Mouse (Mus musculus) lung, postnatal 0 days (tissue): ENCODE measurements around the gene Dytn. TPM values are rescaled to one million over a fixed set of nuclear protein-coding genes. Genes with fewer than 3 reads are reported as not detected.

Source experiments
- ATAC-seq: fragments of 200-750 bp; cut with Nextera tagmentation; 2 replicates; pipeline ENCODE4 v1.8.0; 2017; ENCODE audit warnings: moderate library complexity
- DNase-seq: peaks from one replicate; pipeline ENCODE4 v3.0.0-alpha.2; 2016; ENCODE audit warnings: low spot score
- H3K27ac ChIP-seq: fragments of 300-500 bp; sonication (generic); 2 replicates; pipeline ENCODE4 v1.5.1; 2014; ENCODE audit warnings: antibody characterized with exemption, mild to moderate bottlenecking, low read length, mixed read lengths
- H3K27me3 ChIP-seq: fragments of 300-500 bp; sonication (generic); replicated peaks from 2 replicates; pipeline ENCODE4 v1.6.1; 2014; ENCODE audit warnings: low read length, mixed read lengths; ENCODE audit not compliant: insufficient read depth
- H3K36me3 ChIP-seq: fragments of 300-500 bp; sonication (generic); 2 replicates; pipeline ENCODE4 v1.6.1; 2014; ENCODE audit warnings: low read length, mixed read lengths; ENCODE audit not compliant: insufficient read depth
- H3K4me1 ChIP-seq: fragments of 300-500 bp; sonication (generic); 2 replicates; pipeline ENCODE4 v1.6.1; 2014; ENCODE audit warnings: antibody characterized with exemption, low read depth, low read length, mixed read lengths; ENCODE audit not compliant: insufficient read depth
- H3K4me2 ChIP-seq: fragments of 300-500 bp; sonication (generic); replicated peaks from 2 replicates; pipeline ENCODE4 v1.6.1; 2014; ENCODE audit warnings: low read depth, mild to moderate bottlenecking, low read length, moderate library complexity, mixed read lengths
- H3K4me3 ChIP-seq: fragments of 300-500 bp; sonication (generic); 2 replicates; pipeline ENCODE4 v1.5.1; 2014; ENCODE audit warnings: low read depth, low read length
- H3K9ac ChIP-seq: fragments of 300-500 bp; sonication (generic); replicated peaks from 2 replicates; pipeline ENCODE4 v1.6.1; 2014; ENCODE audit warnings: low read depth, mild to moderate bottlenecking
- H3K9me3 ChIP-seq: fragments of 300-500 bp; sonication (generic); 2 replicates; pipeline ENCODE4 v1.6.1; 2016; ENCODE audit warnings: low read length, mixed read lengths
- CTCF ChIP-seq: IDR thresholded peaks from 2 replicates; pipeline ENCODE4 v1.5.1; 2016; ENCODE audit warnings: antibody characterized with exemption, mild to moderate bottlenecking
- EP300 ChIP-seq: IDR thresholded peaks from 2 replicates; pipeline ENCODE4 v1.6.1; 2016; ENCODE audit warnings: antibody characterized with exemption, mild to moderate bottlenecking, control low read depth
- WGBS: fragments of 180-500 bp; shearing (Covaris S2); extraction: QIAGEN DNeasy Blood & Tissue Kit; methylation state at CpG from one replicate; pipeline ENCODE4 v1.1.7; 2014; 5-methylcytosine and 5-hydroxymethylcytosine counted together
- polyA plus RNA-seq: library from polyadenylated mRNA; unstranded; fragments of >200 nt; fragmentation: Nextera tagmentation; extraction: Ambion mirVana; gene quantifications from 2 replicates; pipeline ENCODE4 v1.2.1, GENCODE M21; 2015

The Dytn gene
- polyA plus RNA-seq: not detected in 2 replicates

GRCm38 (mm10) chr1:63686827-63687226, at the start of gene Dytn:
Gene Dytn (minus strand): TSS chr1:63686927.
- no peak for TF ChIP-seq CTCF
- no peak for TF ChIP-seq EP300
- Histone ChIP-seq H3K4me2 (no peak within 1 kb of the TSS), H3K27me3 (no peaks in the 10 kb centered on the region), H3K4me1 (no peaks in the 10 kb centered on the region), H3K36me3 (no peaks in the 10 kb centered on the region), H3K27ac (no peak within 1 kb of the TSS), H3K4me3 (no peak within 1 kb of the TSS), H3K9me3 (no peaks in the 10 kb centered on the region), H3K9ac (no peak within 1 kb of the TSS)
- no peak for DNase-seq
- 87% methylated on average over 4 of the region's 4 CpGs for WGBS
- ATAC-seq: no peak

DNA sequence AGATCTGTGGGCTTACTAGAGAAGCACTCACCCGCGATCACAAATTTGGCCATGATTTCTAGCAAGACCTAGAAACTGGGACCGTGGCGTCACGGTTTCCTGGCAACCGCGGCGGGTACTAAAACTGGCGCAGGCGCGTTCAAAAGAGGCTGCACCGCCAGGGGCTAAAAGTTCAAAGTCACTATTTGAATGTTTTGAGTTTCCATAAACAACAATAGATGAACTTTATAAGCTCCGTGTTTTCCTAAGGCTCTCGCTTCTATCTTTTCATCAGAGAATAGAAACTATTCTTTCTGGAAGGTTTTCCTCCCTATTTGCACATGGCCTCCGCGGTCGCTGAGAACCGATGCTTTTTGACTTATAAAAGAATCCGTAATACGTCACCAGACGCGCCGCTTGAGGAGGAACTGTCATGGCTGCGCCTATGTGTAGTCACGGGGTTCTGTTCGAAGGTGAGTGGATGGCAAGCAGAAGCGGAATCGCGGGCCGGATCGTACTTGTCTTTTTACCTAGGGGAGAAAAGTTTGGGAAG, 43.6 kb upstream of the Dytn start, which contains the start of the genes Mdh1b and Fastkd2:
TSS of gene Mdh1b (minus strand) at position 79 of the 532 bp plus-strand sequence.
TSS of gene Fastkd2 (plus strand) at position 375 of the 532 bp plus-strand sequence.
- TF ChIP-seq CTCF (no peak), EP300 (no peak)
- Histone ChIP-seq H3K36me3 (no peaks in the 10 kb centered on the region), H3K4me3 (peak within 1 kb of the TSS; percentile 61), H3K9ac (peak within 1 kb of the TSS; percentile 50; the same call in 1 of the 2 replicates), H3K4me2 (peak within 1 kb of the TSS; percentile 65), H3K27me3 (no peaks in the 10 kb centered on the region), H3K27ac (no peak within 1 kb of the TSS), H3K4me1 (peaks cover 3% of the 10 kb centered on the region; the same call in 1 of the 2 replicates), H3K9me3 (no peaks in the 10 kb centered on the region)
- under 1% methylated on average over 31 of the region's 31 CpGs for WGBS
- ATAC-seq (peak; percentile 98), DNase-seq (peak; percentile 95)

DNA sequence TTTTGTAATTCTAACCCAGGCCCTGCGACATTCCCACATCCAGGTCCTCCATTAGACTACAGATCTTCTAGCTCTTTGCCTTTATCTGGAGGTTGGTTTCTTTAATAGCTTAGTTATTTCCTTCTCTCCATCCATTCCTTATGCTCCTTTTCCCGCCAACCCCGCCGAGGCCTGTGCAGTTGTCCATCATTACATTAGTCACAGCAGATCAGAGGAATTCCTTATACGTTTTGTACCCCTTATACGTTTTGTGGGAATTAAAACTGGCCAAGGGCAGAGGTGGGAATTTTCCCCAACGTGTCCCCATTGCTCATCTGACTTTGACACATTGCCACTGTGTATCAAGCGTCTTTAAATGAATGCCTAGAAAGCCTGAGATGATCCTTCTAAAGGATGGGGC, 43.1 kb upstream of the Dytn start:
- ATAC-seq: no peak
- 48% methylated on average over 8 of the region's 8 CpGs for WGBS
- H3K4me2 ChIP-seq: peak overlapping the region; percentile 65
- no peaks in the 10 kb centered on the region for H3K9me3 ChIP-seq
- no peak overlapping the region for H3K27ac ChIP-seq
- no peaks in the 10 kb centered on the region for H3K27me3 ChIP-seq
- peak overlapping the region; percentile 61 for H3K4me3 ChIP-seq
- H3K36me3 ChIP-seq: no peaks in the 10 kb centered on the region
- peaks cover 3% of the 10 kb centered on the region; the same call in 1 of the 2 replicates for H3K4me1 ChIP-seq
- no peak for TF ChIP-seq EP300
- TF ChIP-seq CTCF: no peak
- no peak for DNase-seq
- no peak overlapping the region for H3K9ac ChIP-seq

- H3K4me1 ChIP-seq: no peaks in the 10 kb centered on the region
- no peaks in the 10 kb centered on the region for H3K27me3 ChIP-seq
- no peak overlapping the region for H3K27ac ChIP-seq
- DNase-seq: no peak
- H3K4me3 ChIP-seq: no peak overlapping the region
- no peak for ATAC-seq
- no peaks in the 10 kb centered on the region for H3K9me3 ChIP-seq
- TF ChIP-seq EP300: no peak
- TF ChIP-seq CTCF: no peak
- no peaks in the 10 kb centered on the region for H3K36me3 ChIP-seq
- H3K9ac ChIP-seq: no peak overlapping the region
- WGBS: 77% methylated on average over 7 of the region's 7 CpGs
- no peak overlapping the region for H3K4me2 ChIP-seq
Observed at GRCm38 (mm10) chr1:63720161-63720560, 33.4 kb upstream of the Dytn start.

DNA sequence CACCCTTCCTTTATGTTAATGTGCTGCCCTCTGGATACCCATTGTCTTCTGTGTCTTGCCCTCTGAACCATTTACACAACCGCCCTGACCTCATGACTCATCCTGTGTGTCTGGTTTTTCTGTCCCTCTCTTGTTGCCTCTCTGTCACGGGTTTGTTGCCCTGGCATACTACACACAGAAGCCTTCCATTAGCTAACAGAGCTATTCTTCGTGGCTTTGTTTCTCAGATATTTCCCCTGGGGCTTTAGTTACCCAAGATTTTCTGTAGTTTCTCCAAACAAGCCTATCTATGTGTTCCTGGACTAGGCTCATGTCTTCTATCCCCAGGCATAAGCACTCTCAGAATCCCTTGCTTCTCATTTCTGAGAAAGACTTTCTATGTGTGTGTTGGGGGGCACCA, 22.1 kb upstream of the Dytn start:
- no peak for DNase-seq
- no peak overlapping the region for H3K4me3 ChIP-seq
- no peaks in the 10 kb centered on the region for H3K9me3 ChIP-seq
- no peak for TF ChIP-seq CTCF
- no peak for TF ChIP-seq EP300
- H3K36me3 ChIP-seq: no peaks in the 10 kb centered on the region
- H3K4me1 ChIP-seq: no peaks in the 10 kb centered on the region
- H3K27me3 ChIP-seq: no peaks in the 10 kb centered on the region
- no peak for ATAC-seq
- no peak overlapping the region for H3K27ac ChIP-seq
- 67% methylated on average over 3 of the region's 3 CpGs for WGBS
- H3K9ac ChIP-seq: no peak overlapping the region
- H3K4me2 ChIP-seq: no peak overlapping the region

DNA sequence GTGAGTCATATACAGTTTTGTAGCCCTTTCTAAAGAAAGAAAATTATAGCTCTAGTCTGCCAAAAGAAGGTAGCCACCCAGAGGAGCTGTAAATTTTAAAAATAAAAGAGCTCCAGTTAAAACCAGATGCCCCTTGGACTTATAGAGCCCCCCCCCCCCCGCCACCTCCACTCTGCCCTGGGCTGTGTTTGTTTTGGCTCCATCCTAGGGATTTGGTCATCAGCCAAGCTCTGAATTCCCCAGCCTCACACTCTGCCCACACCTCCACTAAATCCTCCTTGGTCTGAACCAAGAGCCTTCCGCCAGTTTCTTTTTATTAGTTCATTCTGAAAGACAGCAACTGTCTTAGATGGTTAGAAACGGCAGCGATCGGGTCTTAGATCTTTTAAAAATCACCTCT, 19.0 kb upstream of the Dytn start:
- Histone ChIP-seq H3K9me3 (no peaks in the 10 kb centered on the region), H3K36me3 (no peaks in the 10 kb centered on the region), H3K27me3 (no peaks in the 10 kb centered on the region), H3K4me1 (no peaks in the 10 kb centered on the region), H3K4me3 (no peak overlapping the region), H3K4me2 (no peak overlapping the region), H3K9ac (no peak overlapping the region), H3K27ac (no peak overlapping the region)
- TF ChIP-seq EP300: no peak
- TF ChIP-seq CTCF: no peak
- ATAC-seq (no peak), DNase-seq (peak; percentile 11)
- WGBS: 39% methylated on average over 5 of the region's 5 CpGs
